Comparison of ENCODE assay signal across 8 mouse cellular contexts in genomic region chr17:33930280-33931158, GRCm38 (mm10). TPM values are rescaled to one million over a fixed set of nuclear protein-coding genes. Genes with fewer than 3 reads are reported as not detected.
A peak's percentile ranks its signal among the peaks of the same experiment; 100 is the strongest.
DNase-seq lines count a peak whose midpoint lies in the region; ATAC-seq and TF ChIP-seq lines count a peak whose summit lies in the region.

No protein-coding gene starts in this region.

- DNase-seq in left cerebral cortex, adult 18-20 months (ENCODE audit: low spot score in 2 of 2), result peak; percentile 53 to 62
- DNase-seq in left cerebral cortex, postnatal 4 days, result no peak
- peak; percentile 81 for DNase-seq in cerebellum, adult 11-12 months
- DNase-seq in frontal cortex, postnatal 25 days (ENCODE audit: low spot score in 2 of 2), result peak; percentile 54 to 57
- peak; percentile 81 for DNase-seq in intestine, embryonic 14.5 days (ENCODE audit: low spot score)
- DNase-seq in stomach, postnatal 0 days (ENCODE audit: low spot score), result peak; percentile 60

- no peaks in the 10 kb centered on the region for H3K27me3 ChIP-seq in intestine, embryonic 14.5 days (replicated peaks; ENCODE audit: control insufficient read depth, insufficient read depth, low read length)
- no peaks in the 10 kb centered on the region for H3K27me3 ChIP-seq in limb, embryonic 13.5 days
- no peaks in the 10 kb centered on the region for H3K27me3 ChIP-seq in midbrain, embryonic 13.5 days
- no peaks in the 10 kb centered on the region for H3K27me3 ChIP-seq in stomach, postnatal 0 days (ENCODE audit: control insufficient read depth, insufficient read depth, low read length)

- intact Hi-C loops in left cerebral cortex, postnatal 4 days (cut with DNase I), result no loop called here

- H3K36me3 ChIP-seq in intestine, embryonic 14.5 days (ENCODE audit: control insufficient read depth, insufficient read depth, low read length), result peaks cover 29% of the 10 kb centered on the region
- H3K36me3 ChIP-seq in limb, embryonic 13.5 days, result peaks cover 52% of the 10 kb centered on the region
- peaks cover 52% of the 10 kb centered on the region for H3K36me3 ChIP-seq in midbrain, embryonic 13.5 days
- H3K36me3 ChIP-seq in stomach, postnatal 0 days (ENCODE audit: control insufficient read depth, insufficient read depth, low read length), result peaks cover 8% of the 10 kb centered on the region

- peaks cover 17% of the 10 kb centered on the region for H3K4me1 ChIP-seq in intestine, embryonic 14.5 days (replicated peaks; ENCODE audit: control insufficient read depth, insufficient read depth, low read length)
- peaks cover 24% of the 10 kb centered on the region for H3K4me1 ChIP-seq in limb, embryonic 13.5 days
- peaks cover 28% of the 10 kb centered on the region for H3K4me1 ChIP-seq in midbrain, embryonic 13.5 days (replicated peaks)
- H3K4me1 ChIP-seq in stomach, postnatal 0 days (replicated peaks; ENCODE audit: control insufficient read depth, insufficient read depth), result 0 out of 2 replicates have a peak, but pooled peaks cover 3% of the 10 kb centered on the region

- TF ChIP-seq CTCF in stomach, postnatal 0 days (IDR thresholded peaks at IDR 0.05; ENCODE audit: low read depth), result peak; percentile 20

- H3K27ac ChIP-seq in intestine, embryonic 14.5 days (ENCODE audit: low read depth), result peak overlapping the region; percentile 89
- peak overlapping the region; percentile 96 for H3K27ac ChIP-seq in limb, embryonic 13.5 days
- peak overlapping the region; percentile 96 for H3K27ac ChIP-seq in midbrain, embryonic 13.5 days
- H3K27ac ChIP-seq in stomach, postnatal 0 days (replicated peaks), result peak overlapping the region; percentile 93

- TF ChIP-seq EP300 in stomach, postnatal 0 days (optimal IDR thresholded peaks at IDR 0.05), result no peak

- H3K9me3 ChIP-seq in intestine, embryonic 14.5 days (ENCODE audit: control insufficient read depth, low read length), result no peaks in the 10 kb centered on the region
- H3K9me3 ChIP-seq in limb, embryonic 13.5 days, result no peaks in the 10 kb centered on the region
- no peaks in the 10 kb centered on the region for H3K9me3 ChIP-seq in midbrain, embryonic 13.5 days
- no peaks in the 10 kb centered on the region for H3K9me3 ChIP-seq in stomach, postnatal 0 days (ENCODE audit: control insufficient read depth, low read length)

- WGBS in intestine, embryonic 14.5 days, result under 1% methylated on average over 44 of the region's 45 CpGs
- under 1% methylated on average over 45 of the region's 45 CpGs for WGBS in limb, embryonic 13.5 days
- under 1% methylated on average over 45 of the region's 45 CpGs for whole genome bisulfite sequencing in midbrain, embryonic 13.5 days
- 0% methylated on average over 40 of the region's 45 CpGs for WGBS in stomach, postnatal 0 days

- ATAC-seq in intestine, embryonic 14.5 days (replicated peaks; ENCODE audit: low FRiP score, low TSS enrichment, low read depth), result peak; percentile 13; the same call in 1 of the 2 replicates
- peak; percentile 10; the same call in 1 of the 2 replicates for ATAC-seq in limb, embryonic 13.5 days (ENCODE audit: low FRiP score, low read depth)
- peak; percentile 8; the same call in 1 of the 2 replicates for ATAC-seq in midbrain, embryonic 13.5 days
- 0 out of 2 replicates have a peak, but pooled peaks have one; percentile 15 for ATAC-seq in stomach, postnatal 0 days (ENCODE audit: low FRiP score, low TSS enrichment)

- peak overlapping the region; percentile 98 for H3K4me2 ChIP-seq in intestine, embryonic 14.5 days (ENCODE audit: low read length)
- H3K4me2 ChIP-seq in limb, embryonic 13.5 days (replicated peaks), result peak overlapping the region; percentile 98
- peak overlapping the region; percentile 100 for H3K4me2 ChIP-seq in midbrain, embryonic 13.5 days (replicated peaks)
- H3K4me2 ChIP-seq in stomach, postnatal 0 days (replicated peaks; ENCODE audit: low read depth), result peak overlapping the region; percentile 100

- peak overlapping the region; percentile 95 for H3K4me3 ChIP-seq in intestine, embryonic 14.5 days (ENCODE audit: low read depth, low read length)
- peak overlapping the region; percentile 87 for H3K4me3 ChIP-seq in limb, embryonic 13.5 days
- peak overlapping the region; percentile 94 for H3K4me3 ChIP-seq in midbrain, embryonic 13.5 days (replicated peaks)
- peak overlapping the region; percentile 84 for H3K4me3 ChIP-seq in stomach, postnatal 0 days (ENCODE audit: low read depth, low read length)

- peak overlapping the region; percentile 55 for H3K9ac ChIP-seq in intestine, embryonic 14.5 days (ENCODE audit: low read length)
- H3K9ac ChIP-seq in limb, embryonic 13.5 days, result peak overlapping the region; percentile 89
- peak overlapping the region; percentile 95 for H3K9ac ChIP-seq in midbrain, embryonic 13.5 days (replicated peaks)
- peak overlapping the region; percentile 82 for H3K9ac ChIP-seq in stomach, postnatal 0 days (ENCODE audit: low read length)

RNA-seq across cellular contexts. Expression of gene Rgl2, which starts 1.2 kb away (rescaled TPM):
- 10 to 100 TPM; 62.2 to 63.5 TPM for total RNA-seq in left cerebral cortex, adult 18-20 months (2021)
- 10 to 100 TPM; 74.1 to 75.5 TPM for total RNA-seq in left cerebral cortex, postnatal 4 days (2021)
- 31.3 and 34.5 TPM in 2 replicates for polyA plus RNA-seq in intestine, embryonic 14.5 days (2014; fragmentation: Nextera tagmentation; extraction: Ambion mirVana)
- polyA plus RNA-seq in limb, embryonic 13.5 days (2015; fragmentation: Nextera tagmentation; extraction: Ambion mirVana), result 54.2 and 59.2 TPM in 2 replicates
- polyA plus RNA-seq in midbrain, embryonic 13.5 days (2015; fragmentation: Nextera tagmentation; extraction: Ambion mirVana), result 49.8 and 56.9 TPM in 2 replicates
- polyA plus RNA-seq in stomach, postnatal 0 days (2015; fragmentation: Nextera tagmentation; extraction: Ambion mirVana), result 18.6 and 24.4 TPM in 2 replicates

RNA-seq across cellular contexts. Expression of gene Pfdn6, which starts 9.6 kb away (rescaled TPM):
- 10 to 100 TPM; 92.3 to 94.0 TPM for total RNA-seq in left cerebral cortex, adult 18-20 months (2021)
- total RNA-seq in left cerebral cortex, postnatal 4 days (2021), result 10 to 100 TPM; 90.5 to 96.1 TPM
- polyA plus RNA-seq in intestine, embryonic 14.5 days (2014; fragmentation: Nextera tagmentation; extraction: Ambion mirVana), result 163 and 175 TPM in 2 replicates
- 167 and 171 TPM in 2 replicates for polyA plus RNA-seq in limb, embryonic 13.5 days (2015; fragmentation: Nextera tagmentation; extraction: Ambion mirVana)
- polyA plus RNA-seq in midbrain, embryonic 13.5 days (2015; fragmentation: Nextera tagmentation; extraction: Ambion mirVana), result 193 and 195 TPM in 2 replicates
- 92.7 and 96.8 TPM in 2 replicates for polyA plus RNA-seq in stomach, postnatal 0 days (2015; fragmentation: Nextera tagmentation; extraction: Ambion mirVana)

RNA-seq across cellular contexts. Expression of gene Wdr46, which starts 9.9 kb away (rescaled TPM):
- 10 to 100 TPM; 12.5 to 13.8 TPM for total RNA-seq in left cerebral cortex, adult 18-20 months (2021)
- total RNA-seq in left cerebral cortex, postnatal 4 days (2021), result 10 to 100 TPM; 30.1 to 36.6 TPM
- polyA plus RNA-seq in intestine, embryonic 14.5 days (2014; fragmentation: Nextera tagmentation; extraction: Ambion mirVana), result 28.6 and 31.8 TPM in 2 replicates
- 35.4 and 37.0 TPM in 2 replicates for polyA plus RNA-seq in limb, embryonic 13.5 days (2015; fragmentation: Nextera tagmentation; extraction: Ambion mirVana)
- polyA plus RNA-seq in midbrain, embryonic 13.5 days (2015; fragmentation: Nextera tagmentation; extraction: Ambion mirVana), result 24.4 and 25.7 TPM in 2 replicates
- 17.1 and 20.2 TPM in 2 replicates for polyA plus RNA-seq in stomach, postnatal 0 days (2015; fragmentation: Nextera tagmentation; extraction: Ambion mirVana)

RNA-seq across cellular contexts. Expression of gene Zbtb22, which starts 14.8 kb away (rescaled TPM):
- total RNA-seq in left cerebral cortex, adult 18-20 months (2021), result 10 to 100 TPM; 33.0 to 35.5 TPM
- total RNA-seq in left cerebral cortex, postnatal 4 days (2021), result 10 to 100 TPM; 33.2 to 36.8 TPM
- 9.4 and 9.8 TPM in 2 replicates for polyA plus RNA-seq in intestine, embryonic 14.5 days (2014; fragmentation: Nextera tagmentation; extraction: Ambion mirVana)
- polyA plus RNA-seq in limb, embryonic 13.5 days (2015; fragmentation: Nextera tagmentation; extraction: Ambion mirVana), result 16.3 and 16.6 TPM in 2 replicates
- 20.3 TPM in 2 replicates for polyA plus RNA-seq in midbrain, embryonic 13.5 days (2015; fragmentation: Nextera tagmentation; extraction: Ambion mirVana)
- 10.7 and 12.2 TPM in 2 replicates for polyA plus RNA-seq in stomach, postnatal 0 days (2015; fragmentation: Nextera tagmentation; extraction: Ambion mirVana)

RNA-seq across cellular contexts. Expression of gene Tapbp, which starts 14.8 kb away (rescaled TPM):
- 10 to 100 TPM; 42.0 to 53.5 TPM for total RNA-seq in left cerebral cortex, adult 18-20 months (2021)
- total RNA-seq in left cerebral cortex, postnatal 4 days (2021), result 10 to 100 TPM; 45.5 to 56.6 TPM
- 32.3 and 32.5 TPM in 2 replicates for polyA plus RNA-seq in intestine, embryonic 14.5 days (2014; fragmentation: Nextera tagmentation; extraction: Ambion mirVana)
- 27.4 and 28.4 TPM in 2 replicates for polyA plus RNA-seq in limb, embryonic 13.5 days (2015; fragmentation: Nextera tagmentation; extraction: Ambion mirVana)
- 18.1 and 19.6 TPM in 2 replicates for polyA plus RNA-seq in midbrain, embryonic 13.5 days (2015; fragmentation: Nextera tagmentation; extraction: Ambion mirVana)
- 63.7 and 72.4 TPM in 2 replicates for polyA plus RNA-seq in stomach, postnatal 0 days (2015; fragmentation: Nextera tagmentation; extraction: Ambion mirVana)
